Mouse (Mus musculus) spleen, embryonic (tissue): ENCODE measurements around the gene Ppm1h.

Experiments
- CTCF ChIA-PET: fragments of 350-600 bp; sonication (Branson Sonifier 250); formaldehyde crosslinking; loops from one replicate; lab custom pipeline; 2022; lab: Charles Lee

The Ppm1h gene

DNA sequence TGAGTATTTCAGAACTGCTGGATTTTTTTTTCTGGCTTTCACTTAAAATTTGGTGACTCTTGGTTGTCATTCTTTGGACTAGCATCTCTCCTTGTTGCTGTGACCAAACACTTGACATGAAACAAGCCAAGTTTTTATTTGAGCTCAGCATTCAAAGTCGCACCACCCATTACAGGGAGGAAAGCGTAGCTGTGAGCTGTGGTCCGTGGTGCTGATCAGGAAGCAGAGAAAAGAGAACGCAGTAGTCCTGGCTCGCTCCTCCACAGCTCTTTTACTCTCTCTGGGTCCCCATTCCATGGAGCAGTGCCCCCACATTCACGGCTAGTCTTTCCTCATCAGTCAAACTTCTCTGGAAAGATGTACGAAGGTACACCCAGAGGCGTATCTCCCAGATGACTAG lies 87.4 kb downstream of the Ppm1h start:
- CTCF ChIA-PET: no interaction called here

DNA sequence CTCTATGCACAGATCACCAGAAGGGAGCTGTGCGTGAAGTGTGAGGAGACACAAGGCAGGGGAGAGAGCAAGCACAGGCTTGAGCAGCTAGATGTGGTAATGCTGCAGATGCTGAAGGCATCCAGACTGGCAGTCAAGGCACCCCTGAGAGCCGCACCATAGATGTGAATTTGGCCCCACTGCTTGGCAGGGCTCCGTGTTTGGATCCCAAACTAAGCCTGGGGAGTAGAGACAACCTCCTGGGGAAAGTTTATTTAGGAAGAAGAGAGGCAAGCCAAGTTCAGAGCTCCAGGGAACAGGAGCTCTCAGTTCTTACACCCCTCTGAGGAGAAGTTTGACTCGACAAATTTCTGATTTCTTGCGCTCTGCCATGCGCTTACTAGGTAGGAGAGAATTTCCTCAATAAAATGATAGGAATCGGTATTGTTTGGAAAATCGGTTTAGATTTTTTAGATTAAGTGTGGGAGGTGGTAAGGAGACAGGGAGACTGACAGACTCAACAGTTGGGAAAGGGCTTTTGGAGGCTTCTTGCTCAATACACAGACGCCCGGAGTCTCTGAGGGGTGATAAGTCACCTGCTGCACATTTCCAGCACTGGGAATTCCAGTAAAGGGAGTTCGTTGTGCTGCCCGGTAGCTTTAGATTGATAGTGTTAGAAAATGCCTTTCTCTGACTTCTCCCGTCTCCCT lies 89.8 kb downstream of the Ppm1h start:
- CTCF ChIA-PET: no interaction called here

DNA sequence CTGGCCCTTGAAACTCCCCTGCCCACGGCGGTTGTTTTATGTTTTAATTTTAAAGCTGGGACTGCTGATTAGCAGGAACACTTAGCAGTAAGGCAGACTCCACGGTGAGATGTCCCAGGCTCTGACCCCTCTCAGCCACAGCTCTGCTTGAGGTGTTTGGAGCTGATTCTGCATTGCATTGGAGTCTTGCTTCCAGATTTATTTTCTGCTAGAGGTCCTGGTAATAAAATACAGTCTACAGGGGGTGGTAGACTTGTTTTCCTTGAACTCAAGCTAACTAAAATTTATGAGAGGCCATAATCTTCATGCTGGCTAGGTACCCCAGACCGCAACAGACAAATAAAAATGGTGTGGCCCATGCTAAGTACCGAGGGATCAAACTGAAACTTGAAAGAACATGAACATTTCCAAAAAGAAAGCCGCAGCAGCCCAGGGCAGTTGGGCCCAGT lies 90.4 kb downstream of the Ppm1h start:
- CTCF ChIA-PET: no interaction called here

DNA sequence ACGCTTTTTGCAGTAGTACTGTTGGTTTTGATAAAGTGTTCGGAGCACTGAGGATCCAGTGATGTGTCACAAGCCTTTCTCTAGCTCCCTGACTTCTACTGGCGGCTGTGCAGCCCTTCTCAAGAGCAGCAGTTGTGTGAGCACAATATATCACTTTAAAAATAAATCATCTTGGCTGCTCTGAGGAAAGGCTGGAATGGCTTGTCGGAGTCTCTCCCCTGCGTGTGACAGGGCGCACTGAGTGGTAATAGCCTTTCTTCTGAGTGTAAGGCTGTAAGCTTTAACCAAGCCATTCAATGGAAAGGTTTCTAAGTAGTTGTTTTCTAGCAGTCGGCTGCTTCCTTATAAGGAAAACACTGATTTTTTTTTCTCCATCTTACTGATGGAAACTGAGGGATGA lies 91.8 kb downstream of the Ppm1h start:
- CTCF ChIA-PET: no interaction called here

DNA sequence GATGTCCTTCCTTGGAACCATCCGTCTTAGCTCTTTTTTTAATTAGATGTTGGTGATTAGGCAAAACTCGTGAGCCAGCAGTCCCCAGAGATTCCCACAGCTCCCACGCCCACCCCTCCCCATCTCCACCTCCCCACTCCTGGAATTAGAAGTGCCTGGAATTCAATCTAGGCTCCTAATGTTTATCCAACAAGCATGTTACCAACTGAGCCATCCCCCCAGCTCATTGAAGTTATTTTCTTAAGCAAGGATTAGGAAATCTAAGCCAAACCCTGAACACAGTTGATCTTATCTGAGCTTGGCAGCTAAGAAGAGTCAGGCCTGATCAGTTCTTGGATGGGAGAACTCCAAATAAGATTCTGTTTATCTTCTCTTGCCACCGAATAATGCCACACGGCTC lies 92.4 kb downstream of the Ppm1h start:
- CTCF ChIA-PET: interaction anchor here (0.6 kb wide), 1 partner anchor 34 kb away, joined by 4 read pairs; no protein-coding TSS in a partner anchor

DNA sequence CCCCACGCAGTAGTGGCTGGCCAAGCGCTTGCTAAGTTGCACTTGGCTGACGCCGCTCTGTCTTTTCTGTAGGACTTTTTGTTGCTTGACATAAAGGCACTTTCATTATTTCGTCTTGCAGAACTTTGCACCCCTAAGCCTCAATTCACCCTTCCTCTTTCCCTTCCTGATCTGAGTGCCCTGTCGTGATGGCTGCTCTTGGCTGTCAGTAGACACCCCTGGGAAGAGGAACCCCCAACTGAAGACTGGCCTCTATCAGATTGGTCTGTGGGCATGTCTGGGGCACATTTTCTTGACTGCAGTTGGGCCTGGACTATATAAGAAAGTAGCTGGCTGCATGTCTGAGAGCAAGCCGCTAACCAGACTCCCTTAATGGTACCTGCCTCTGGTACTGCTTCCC lies 95.6 kb downstream of the Ppm1h start:
- CTCF ChIA-PET: interaction anchor here (0.6 kb wide), 1 partner anchor 130 kb away, joined by 5 read pairs; no protein-coding TSS in a partner anchor

DNA sequence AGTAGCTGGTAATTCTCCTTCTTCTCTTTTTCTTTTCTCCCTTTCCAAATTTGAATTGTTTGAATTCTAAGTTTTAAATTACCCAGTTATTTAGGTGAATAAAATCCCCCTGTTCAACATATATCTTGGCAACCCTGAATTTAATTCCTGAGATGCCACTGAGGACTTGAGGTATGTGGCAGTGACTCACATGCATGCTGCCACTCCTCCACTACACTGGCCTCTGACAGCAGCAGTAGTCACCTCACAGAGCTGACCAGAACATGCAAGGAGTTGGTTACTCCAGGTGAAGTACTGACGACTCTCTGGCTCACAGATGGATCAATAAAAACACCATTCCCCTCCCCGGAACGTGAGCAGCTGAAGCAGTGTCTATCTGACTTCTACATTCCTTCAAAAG lies 98.9 kb downstream of the Ppm1h start:
- CTCF ChIA-PET: no interaction called here

DNA sequence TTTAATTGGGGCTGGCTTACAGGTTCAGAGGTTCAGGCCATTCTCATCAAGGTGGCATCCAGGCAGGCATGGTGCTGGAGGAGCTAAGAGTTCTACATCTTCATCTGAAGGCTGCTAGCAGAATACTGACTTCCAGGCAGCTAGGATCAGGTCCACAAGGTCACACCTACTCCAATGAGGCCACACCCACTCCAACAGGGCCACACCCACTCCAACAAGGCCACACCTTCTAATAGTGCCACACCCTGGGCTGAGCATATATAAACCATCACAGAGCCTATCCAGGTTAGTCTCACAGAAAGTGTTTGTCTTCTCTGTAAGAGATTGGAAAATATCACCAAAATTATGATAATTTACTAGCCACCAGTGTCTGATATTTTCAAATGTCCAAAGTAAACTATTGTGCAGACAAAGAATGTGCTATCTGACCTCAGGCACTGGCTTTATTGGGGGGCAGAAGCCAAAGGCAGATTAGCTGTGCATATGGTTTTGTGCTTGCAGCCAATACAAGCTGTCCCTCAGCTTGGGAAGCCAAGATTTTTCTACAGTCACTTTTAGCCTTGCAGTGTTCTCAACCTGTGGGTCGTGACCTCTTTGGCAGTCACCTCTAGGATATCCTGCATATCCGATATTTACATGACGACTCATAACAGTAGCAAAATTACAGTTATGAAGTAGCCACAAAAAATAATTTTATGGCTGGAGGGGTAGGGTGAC lies 99.5 kb downstream of the Ppm1h start:
- CTCF ChIA-PET: no interaction called here

GRCm38 (mm10) chr10:122779351-122779750 lies 100.8 kb downstream of the Ppm1h start:
- CTCF ChIA-PET: no interaction called here

DNA sequence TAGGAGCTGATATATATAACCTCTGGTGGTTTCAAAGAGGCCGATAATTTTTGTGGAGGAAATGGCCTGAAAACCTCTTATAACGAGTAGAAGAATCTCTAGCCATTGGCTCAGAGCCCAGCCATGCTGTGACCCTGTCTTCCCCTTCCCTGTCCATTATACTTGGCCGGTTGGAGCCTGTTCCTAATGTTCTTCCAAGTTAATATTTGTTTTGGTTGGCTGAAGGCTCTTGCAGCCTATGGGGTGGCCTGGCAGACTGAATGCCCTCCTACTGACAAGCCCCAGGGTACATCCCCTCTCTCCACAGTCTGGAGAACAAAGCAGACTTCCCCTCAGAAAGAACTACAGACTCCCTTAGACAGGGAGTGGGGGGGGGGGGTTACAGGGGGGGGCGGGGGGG lies 104.2 kb downstream of the Ppm1h start:
- CTCF ChIA-PET: no interaction called here

- CTCF ChIA-PET: no interaction called here
Observed at GRCm38 (mm10) chr10:122789648-122790170, 111.1 kb downstream of the Ppm1h start.

DNA sequence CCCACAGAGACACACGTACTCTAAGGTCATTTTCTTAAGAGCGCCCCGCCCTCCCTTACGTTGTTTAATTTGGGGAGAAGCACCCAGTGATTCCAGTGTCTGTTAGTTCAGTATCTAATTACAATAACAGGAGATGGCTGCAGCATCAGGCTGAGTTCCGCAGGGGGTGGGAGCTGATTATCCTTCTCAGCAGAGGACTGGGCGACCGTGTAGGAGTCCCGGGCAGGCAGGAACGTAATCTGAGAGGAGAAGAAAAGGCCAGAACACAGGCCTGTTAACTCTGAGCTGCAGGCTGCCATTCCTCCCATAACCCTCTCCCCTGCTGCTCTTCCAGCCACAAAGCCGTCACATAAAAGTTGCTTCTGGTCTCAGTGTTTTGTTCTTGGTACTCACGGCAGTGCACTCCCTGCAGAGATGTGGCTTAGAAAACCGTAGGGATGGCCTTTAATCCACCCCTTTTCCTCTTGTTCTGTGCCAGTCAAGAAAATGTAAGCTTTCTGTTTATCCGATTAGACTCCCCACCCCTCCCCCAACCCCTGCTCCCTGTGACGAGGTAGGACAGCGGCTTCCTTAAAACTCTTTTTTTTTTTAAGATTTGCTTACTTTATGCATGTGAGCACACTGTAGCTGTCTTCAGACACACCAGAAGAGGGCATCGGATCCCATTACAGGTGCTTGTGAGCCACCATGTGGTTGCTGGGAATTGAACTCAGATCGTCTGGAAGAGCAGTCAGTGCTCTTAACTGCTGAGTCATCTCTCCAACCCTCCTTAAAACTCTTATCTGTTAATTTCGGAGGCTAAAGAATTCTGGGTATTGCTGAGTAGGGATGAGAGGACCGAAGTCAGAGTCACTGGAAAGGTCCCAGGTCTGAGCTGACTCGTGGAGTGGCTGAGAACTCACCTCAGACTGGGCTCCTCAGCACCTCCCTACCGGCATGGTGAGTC lies 113.7 kb downstream of the Ppm1h start:
- CTCF ChIA-PET: interaction anchor here (0.6 to 0.7 kb wide), 4 partner anchors 11 to 300 kb away, joined by 3 to 15 read pairs (median 4); no protein-coding TSS in a partner anchor

DNA sequence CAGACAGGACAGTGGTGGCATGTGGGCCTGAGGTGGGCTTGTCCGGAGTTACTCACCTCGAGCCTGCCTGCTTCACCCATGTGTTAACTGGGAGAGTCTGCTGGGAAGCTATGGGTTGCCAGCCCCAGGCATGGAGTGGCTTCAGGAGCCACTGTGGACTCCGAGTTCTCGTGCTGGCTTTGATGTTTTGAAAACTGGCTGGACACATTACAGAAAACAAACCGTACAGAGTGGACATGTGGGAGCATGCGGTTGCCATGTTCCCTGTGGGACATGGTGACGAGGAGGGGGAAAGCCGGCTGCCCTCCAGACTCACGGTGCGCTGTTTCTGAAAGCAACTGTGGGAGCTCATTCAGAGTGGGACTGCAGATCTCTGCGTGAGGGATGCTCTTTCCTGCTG lies 114.6 kb downstream of the Ppm1h start:
- CTCF ChIA-PET: interaction anchor here (0.7 kb wide), 2 partner anchors 14 to 299 kb away, joined by 4 to 15 read pairs; no protein-coding TSS in a partner anchor

DNA sequence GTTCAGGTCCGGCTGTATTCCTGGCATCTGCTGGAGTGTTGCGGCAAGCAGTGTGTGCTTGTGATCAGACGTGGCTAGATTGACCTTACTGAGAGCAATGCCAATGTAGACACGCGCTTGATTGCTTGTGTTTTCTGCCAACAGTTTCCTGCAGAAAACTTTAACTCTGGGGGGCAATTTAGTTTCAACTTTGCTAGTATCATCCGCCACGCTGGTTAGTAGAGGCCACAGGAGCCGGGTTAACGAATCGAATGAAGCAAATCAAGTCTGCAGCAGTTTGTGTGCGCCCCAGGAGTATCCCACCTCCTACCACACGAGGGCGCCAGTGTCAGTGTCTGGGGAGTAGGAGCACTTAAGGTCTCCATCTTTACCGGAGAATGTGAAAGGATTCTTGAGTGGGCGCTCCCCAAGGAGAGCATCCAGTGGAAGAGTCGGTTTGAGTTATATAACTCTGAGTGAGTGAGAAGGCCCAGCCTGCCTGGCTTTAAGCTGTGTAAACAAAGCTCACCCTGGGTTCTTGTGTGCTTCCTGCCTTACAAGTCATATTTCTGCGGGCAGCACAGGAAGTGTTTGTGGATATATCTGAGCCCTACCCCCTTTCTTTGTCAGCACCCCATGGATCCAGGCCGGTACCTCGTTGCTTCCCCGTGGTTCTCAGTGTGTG lies 115.8 kb downstream of the Ppm1h start:
- CTCF ChIA-PET: interaction anchor here (0.6 kb wide), 1 partner anchor 29 kb away, joined by 5 read pairs; no protein-coding TSS in a partner anchor

DNA sequence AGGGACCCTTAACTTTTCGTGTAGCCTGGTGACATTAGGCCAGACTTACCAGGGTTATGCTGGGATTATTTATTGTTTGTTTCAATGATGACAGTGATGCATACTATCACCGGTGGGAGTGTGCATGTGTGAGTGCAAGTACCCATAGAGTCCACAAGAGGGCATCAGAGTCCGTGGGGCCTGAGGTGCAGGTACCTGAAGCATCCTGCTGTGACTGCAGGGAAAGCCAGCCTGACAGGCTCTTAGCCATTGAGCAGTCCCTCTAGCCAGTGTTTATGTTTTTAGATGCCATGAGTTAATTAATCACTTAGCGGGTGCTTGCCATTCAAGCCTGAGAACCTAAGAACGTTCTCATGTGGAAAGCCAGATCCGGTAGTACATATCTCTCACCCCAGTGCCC lies 119.4 kb downstream of the Ppm1h start:
- CTCF ChIA-PET: interaction anchor here (0.6 kb wide), 1 partner anchor 293 kb away, joined by 4 read pairs; no protein-coding TSS in a partner anchor

- CTCF ChIA-PET: interaction anchor here (0.7 kb wide), 1 partner anchor 59 kb away, joined by 6 read pairs; no protein-coding TSS in a partner anchor
Observed at GRCm38 (mm10) chr10:122800003-122800731, 121.6 kb downstream of the Ppm1h start.

DNA sequence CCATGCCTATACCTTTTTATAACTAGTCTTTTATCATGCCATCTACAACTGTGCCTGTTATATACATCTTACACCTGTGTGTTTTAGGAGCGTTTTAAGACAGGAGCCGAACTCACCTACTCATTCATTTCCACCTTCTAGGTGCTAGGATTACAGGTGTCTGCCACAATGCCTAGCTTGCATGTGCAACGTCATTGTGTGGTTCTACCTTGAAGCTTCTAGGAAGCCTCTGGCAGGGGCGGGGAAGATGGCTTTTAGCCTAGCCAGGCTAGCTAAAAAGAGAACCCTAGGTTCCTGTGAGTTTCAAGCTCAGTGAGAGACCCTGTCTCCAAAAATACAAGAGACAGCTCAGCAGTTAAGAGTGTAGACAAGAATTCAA lies 122.2 kb downstream of the Ppm1h start:
- CTCF ChIA-PET: interaction anchor here (0.7 kb wide), 1 partner anchor 60 kb away, joined by 6 read pairs; no protein-coding TSS in a partner anchor

DNA sequence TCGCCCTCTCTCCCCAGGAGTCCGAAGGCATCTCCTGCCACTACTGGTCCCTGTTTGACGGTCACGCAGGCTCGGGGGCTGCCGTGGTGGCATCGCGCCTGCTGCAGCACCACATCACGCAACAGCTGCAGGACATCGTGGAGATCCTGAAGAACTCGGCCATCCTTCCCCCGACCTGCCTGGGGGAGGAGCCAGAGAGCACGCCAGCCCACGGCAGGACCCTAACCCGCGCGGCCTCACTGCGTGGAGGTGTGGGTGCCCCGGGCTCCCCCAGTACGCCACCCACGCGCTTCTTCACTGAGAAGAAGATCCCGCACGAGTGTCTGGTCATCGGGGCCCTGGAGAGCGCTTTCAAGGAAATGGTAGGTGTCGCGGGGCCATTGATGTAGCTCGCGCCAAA lies 123.7 kb downstream of the Ppm1h start:
- CTCF ChIA-PET: interaction anchor here (2.4 kb wide), 1 partner anchor 203 kb away, joined by 12 read pairs; no protein-coding TSS in a partner anchor

GRCm38 (mm10) chr10:122802901-122803300 lies 124.3 kb downstream of the Ppm1h start:
- CTCF ChIA-PET: interaction anchor here (2.4 kb wide), 1 partner anchor 203 kb away, joined by 12 read pairs; no protein-coding TSS in a partner anchor

DNA sequence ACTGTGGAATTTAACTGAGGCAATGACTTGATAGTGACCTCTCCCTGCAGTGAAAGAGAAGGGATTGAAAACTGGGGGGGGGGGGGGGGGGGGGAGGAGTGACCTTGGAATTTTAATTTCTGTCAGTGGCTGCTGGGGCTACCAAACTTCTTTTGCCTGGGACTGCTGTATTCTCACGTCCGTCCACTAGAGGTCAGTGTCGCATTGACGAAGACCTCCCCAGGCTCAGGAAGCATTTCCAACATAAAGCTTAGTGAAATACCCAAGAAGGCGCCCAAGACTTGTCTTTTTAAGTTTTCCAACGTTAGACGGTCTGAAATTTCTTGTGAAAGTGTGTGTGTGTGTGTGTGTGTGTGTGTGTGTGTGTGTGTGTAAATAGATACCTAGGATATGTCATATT lies 125.3 kb downstream of the Ppm1h start:
- CTCF ChIA-PET: interaction anchor here (0.6 to 2.4 kb wide), 6 partner anchors 198 to 390 kb away, joined by 3 to 12 read pairs (median 6); no protein-coding TSS in a partner anchor
